Mouse (Mus musculus) neural tube, embryonic 12.5 days (tissue): ENCODE measurements at regions not wholly inside any gene's neighbourhood (a gene's known extent, or its start where the extent isn't known, plus 50 kb on each side); places are given as distances from the start of the nearest gene placed in this dataset.

Experiments used
- ATAC-seq: fragments of 200-750 bp; cut with Nextera tagmentation; 2 replicates; pipeline ENCODE4 v1.8.0; 2017; ENCODE audit warnings: low read depth, mild to moderate bottlenecking, moderate TSS enrichment, moderate library complexity; ENCODE audit not compliant: low FRiP score
- H3K27ac ChIP-seq: fragments of 300-500 bp; sonication (generic); 2 replicates; pipeline ENCODE4 v1.5.1; 2016
- H3K27me3 ChIP-seq: fragments of 300-500 bp; sonication (generic); replicated peaks from 2 replicates; pipeline ENCODE4 v1.6.1; 2016; ENCODE audit warnings: mild to moderate bottlenecking
- H3K36me3 ChIP-seq: fragments of 300-500 bp; sonication (generic); 2 replicates; pipeline ENCODE4 v1.6.1; 2016; ENCODE audit warnings: mild to moderate bottlenecking
- H3K4me1 ChIP-seq: fragments of 300-500 bp; sonication (generic); 2 replicates; pipeline ENCODE4 v1.6.1; 2016
- H3K4me2 ChIP-seq: fragments of 300-500 bp; sonication (generic); replicated peaks from 2 replicates; pipeline ENCODE4 v1.6.1; 2016; ENCODE audit warnings: mild to moderate bottlenecking
- H3K4me3 ChIP-seq: fragments of 300-500 bp; sonication (generic); 2 replicates; pipeline ENCODE4 v1.5.1; 2016
- H3K9ac ChIP-seq: fragments of 300-500 bp; sonication (generic); 2 replicates; pipeline ENCODE4 v1.6.1; 2016; ENCODE audit warnings: mild to moderate bottlenecking
- H3K9me3 ChIP-seq: fragments of 300-500 bp; sonication (generic); 2 replicates; pipeline ENCODE4 v1.6.1; 2016; ENCODE audit warnings: mild to moderate bottlenecking
- WGBS: fragments of 180-500 bp; shearing (Covaris S2); methylation state at CpG from one replicate; pipeline ENCODE4 v1.1.7; 2016; 5-methylcytosine and 5-hydroxymethylcytosine counted together

DNA sequence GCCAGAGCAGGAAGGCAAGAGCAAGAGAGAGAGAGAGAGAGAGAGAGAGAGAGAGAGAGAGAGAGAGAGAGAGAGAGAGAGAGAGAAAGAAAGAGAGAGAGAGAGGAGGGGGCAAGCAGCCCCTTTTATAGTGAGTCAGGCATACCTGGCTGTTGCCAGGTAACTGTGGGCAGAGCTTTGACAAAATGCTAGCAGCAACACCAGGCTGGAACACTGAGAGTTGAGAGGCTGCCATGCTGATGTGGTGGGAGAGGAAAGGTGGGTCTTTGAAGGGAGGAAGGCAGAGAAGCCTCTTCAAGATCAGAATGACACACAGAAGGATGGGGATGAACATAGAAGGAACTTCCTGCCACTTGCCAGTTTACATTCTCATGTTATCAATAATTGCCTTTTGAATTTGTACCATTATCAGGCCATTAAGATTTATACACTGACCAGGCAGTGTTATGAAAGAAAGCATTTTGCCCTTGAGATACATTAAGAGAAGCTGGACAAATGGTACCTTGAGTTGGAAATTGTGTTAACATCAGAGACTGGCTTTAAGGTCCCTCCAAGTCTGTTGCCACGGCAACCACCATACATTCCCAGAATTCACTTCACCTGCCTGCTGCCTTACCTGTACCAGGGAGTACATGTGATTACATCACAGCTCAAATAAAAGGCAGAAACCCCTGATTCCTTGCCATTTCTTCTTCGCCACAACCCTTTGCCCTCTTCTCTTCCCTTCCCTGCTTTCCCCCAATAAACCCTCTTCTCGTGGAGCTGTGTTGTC lies 463.3 kb downstream of the Plod2 start:
- WGBS, result 86% methylated on average over 3 of the region's 3 CpGs
- H3K4me3 ChIP-seq, result no peak overlapping the region
- H3K9me3 ChIP-seq, result no peaks in the 10 kb centered on the region
- no peaks in the 10 kb centered on the region for H3K27me3 ChIP-seq
- H3K36me3 ChIP-seq, result no peaks in the 10 kb centered on the region
- ATAC-seq, result no peak
- H3K4me2 ChIP-seq, result no peak overlapping the region
- no peaks in the 10 kb centered on the region for H3K4me1 ChIP-seq
- no peak overlapping the region for H3K27ac ChIP-seq
- H3K9ac ChIP-seq, result no peak overlapping the region

GRCm38 (mm10) chr9:93008511-93009302 lies 466.7 kb downstream of the Plod2 start:
- no peak overlapping the region for H3K9ac ChIP-seq
- no peaks in the 10 kb centered on the region for H3K27me3 ChIP-seq
- no peak overlapping the region for H3K27ac ChIP-seq
- H3K4me2 ChIP-seq, result no peak overlapping the region
- no peak overlapping the region for H3K4me3 ChIP-seq
- 67% methylated on average over 4 of the region's 4 CpGs for WGBS
- no peaks in the 10 kb centered on the region for H3K4me1 ChIP-seq
- no peaks in the 10 kb centered on the region for H3K9me3 ChIP-seq
- no peak for ATAC-seq
- H3K36me3 ChIP-seq, result no peaks in the 10 kb centered on the region

- no peak for ATAC-seq
Observed at GRCm38 (mm10) chr9:93044298-93044912, 502.4 kb downstream of the Plod2 start.

GRCm38 (mm10) chr9:93072140-93072539 lies 530.1 kb downstream of the Plod2 start:
- Histone ChIP-seq H3K27ac (no peak overlapping the region), H3K9me3 (no peaks in the 10 kb centered on the region), H3K4me3 (no peak overlapping the region), H3K9ac (no peak overlapping the region), H3K27me3 (no peaks in the 10 kb centered on the region), H3K36me3 (no peaks in the 10 kb centered on the region), H3K4me1 (no peaks in the 10 kb centered on the region), H3K4me2 (no peak overlapping the region)
- 75% methylated on average over 3 of the region's 3 CpGs for WGBS
- ATAC-seq, result no peak

More at GRCm38 (mm10) chr9:93044298-93044912, 502.4 kb downstream of the Plod2 start:
- H3K27me3 ChIP-seq, result no peaks in the 10 kb centered on the region
- whole genome bisulfite sequencing, result 87% methylated on average over 10 of the region's 10 CpGs
- H3K4me2 ChIP-seq, result no peak overlapping the region
- no peak overlapping the region for H3K4me3 ChIP-seq
- H3K9me3 ChIP-seq, result no peaks in the 10 kb centered on the region
- no peak overlapping the region for H3K27ac ChIP-seq
- no peak overlapping the region for H3K9ac ChIP-seq
- no peaks in the 10 kb centered on the region for H3K36me3 ChIP-seq
- no peaks in the 10 kb centered on the region for H3K4me1 ChIP-seq

DNA sequence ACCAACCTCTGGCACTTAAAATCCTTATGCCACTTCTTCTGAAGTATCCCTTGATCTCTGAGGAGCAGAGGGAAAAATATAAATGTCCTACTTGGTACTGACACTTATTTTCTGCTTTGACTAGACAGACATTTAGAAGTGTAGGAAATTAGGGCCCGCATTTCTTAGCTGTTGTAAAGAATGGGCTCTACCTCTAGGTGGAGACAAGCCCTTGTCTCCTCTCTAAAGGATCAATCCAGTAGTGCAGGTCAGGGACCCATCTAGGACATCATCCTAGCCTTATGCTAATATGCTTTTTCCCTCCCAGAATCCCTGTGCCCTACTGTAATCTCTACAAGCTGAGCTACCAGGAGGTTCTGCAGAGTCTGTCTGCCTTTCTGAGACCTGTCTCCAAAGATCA lies 541.1 kb downstream of the Plod2 start:
- 74% methylated on average over 1 of the region's 1 CpGs for WGBS
- Histone ChIP-seq H3K36me3 (no peaks in the 10 kb centered on the region), H3K4me3 (no peak overlapping the region), H3K4me1 (no peaks in the 10 kb centered on the region), H3K4me2 (no peak overlapping the region), H3K9me3 (no peaks in the 10 kb centered on the region), H3K9ac (no peak overlapping the region), H3K27ac (no peak overlapping the region), H3K27me3 (no peaks in the 10 kb centered on the region)
- no peak for ATAC-seq

DNA sequence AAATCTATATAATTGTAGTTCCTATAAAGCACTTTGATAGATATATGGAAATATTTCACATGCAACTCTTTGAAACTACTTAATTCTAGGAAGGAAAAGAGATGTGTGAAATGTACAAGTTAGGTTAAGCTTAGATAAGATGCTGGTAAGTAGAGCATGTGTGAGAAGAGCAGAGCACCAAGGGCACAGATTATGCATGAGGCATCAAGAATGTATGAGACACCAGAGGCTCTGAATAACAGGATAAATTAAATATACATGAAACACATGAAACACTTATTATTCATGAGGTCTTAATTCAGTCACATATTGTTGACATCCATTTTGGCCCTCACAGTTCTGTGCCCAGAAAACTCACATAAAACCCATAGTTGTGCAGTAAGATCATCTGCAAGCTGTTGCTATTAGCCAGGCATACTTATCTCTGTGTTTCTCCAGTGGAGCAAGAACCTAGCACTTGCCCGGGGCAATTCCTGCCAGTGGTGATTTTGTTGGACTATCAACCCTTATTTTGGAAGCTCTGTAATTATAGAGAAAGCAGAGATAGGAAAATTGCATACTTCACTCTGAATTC lies 556.1 kb downstream of the Plod2 start:
- Histone ChIP-seq H3K9ac (no peak overlapping the region), H3K4me2 (no peak overlapping the region), H3K9me3 (no peaks in the 10 kb centered on the region), H3K27ac (no peak overlapping the region), H3K27me3 (no peaks in the 10 kb centered on the region), H3K36me3 (no peaks in the 10 kb centered on the region), H3K4me1 (no peaks in the 10 kb centered on the region), H3K4me3 (no peak overlapping the region)
- 85% methylated on average over 1 of the region's 1 CpGs for WGBS
- ATAC-seq, result no peak

GRCm38 (mm10) chr9:93130561-93130960 lies 588.5 kb downstream of the Plod2 start:
- H3K36me3 ChIP-seq, result no peaks in the 10 kb centered on the region
- 81% methylated on average over 1 of the region's 1 CpGs for WGBS
- no peak overlapping the region for H3K27ac ChIP-seq
- H3K9me3 ChIP-seq, result no peaks in the 10 kb centered on the region
- H3K27me3 ChIP-seq, result no peaks in the 10 kb centered on the region
- H3K4me3 ChIP-seq, result no peak overlapping the region
- no peak overlapping the region for H3K4me2 ChIP-seq
- H3K4me1 ChIP-seq, result no peaks in the 10 kb centered on the region
- ATAC-seq, result no peak
- no peak overlapping the region for H3K9ac ChIP-seq

- Histone ChIP-seq H3K27me3 (no peaks in the 10 kb centered on the region), H3K4me2 (no peak overlapping the region), H3K27ac (no peak overlapping the region), H3K9ac (no peak overlapping the region), H3K36me3 (no peaks in the 10 kb centered on the region), H3K9me3 (no peaks in the 10 kb centered on the region), H3K4me1 (no peaks in the 10 kb centered on the region), H3K4me3 (no peak overlapping the region)
- no peak for ATAC-seq
Observed at GRCm38 (mm10) chr9:93131620-93132200, 589.7 kb downstream of the Plod2 start.

DNA sequence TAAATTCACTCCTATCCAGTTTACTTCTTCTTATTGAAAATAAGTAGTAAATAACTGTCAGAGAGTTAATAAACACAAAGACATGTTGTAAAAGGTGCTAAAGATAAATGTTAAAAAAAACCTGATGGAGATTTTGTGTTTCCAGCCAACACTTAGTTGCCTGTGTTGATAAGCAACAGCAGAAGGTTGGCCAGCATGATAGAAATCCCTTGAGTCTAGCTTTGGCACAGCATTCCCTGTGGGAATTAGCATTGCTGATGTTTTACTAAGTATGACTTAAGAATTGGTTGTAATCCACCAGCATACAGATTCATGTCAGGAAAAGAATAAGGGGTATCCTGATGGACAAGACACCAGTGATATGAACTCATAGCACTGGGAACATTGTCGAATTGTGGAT lies 594.3 kb downstream of the Plod2 start:
- Histone ChIP-seq H3K36me3 (no peaks in the 10 kb centered on the region), H3K4me3 (no peak overlapping the region), H3K9me3 (no peaks in the 10 kb centered on the region), H3K9ac (no peak overlapping the region), H3K4me2 (no peak overlapping the region), H3K27me3 (no peaks in the 10 kb centered on the region), H3K27ac (no peak overlapping the region), H3K4me1 (no peaks in the 10 kb centered on the region)
- WGBS, result 79% methylated on average over 1 of the region's 1 CpGs
- ATAC-seq, result no peak

- Histone ChIP-seq H3K27me3 (no peaks in the 10 kb centered on the region), H3K4me2 (no peak overlapping the region), H3K4me3 (no peak overlapping the region), H3K4me1 (no peaks in the 10 kb centered on the region), H3K9ac (no peak overlapping the region), H3K36me3 (no peaks in the 10 kb centered on the region), H3K27ac (no peak overlapping the region), H3K9me3 (no peaks in the 10 kb centered on the region)
- no peak for ATAC-seq
Observed at GRCm38 (mm10) chr9:93170071-93170470, 628.0 kb downstream of the Plod2 start.

DNA sequence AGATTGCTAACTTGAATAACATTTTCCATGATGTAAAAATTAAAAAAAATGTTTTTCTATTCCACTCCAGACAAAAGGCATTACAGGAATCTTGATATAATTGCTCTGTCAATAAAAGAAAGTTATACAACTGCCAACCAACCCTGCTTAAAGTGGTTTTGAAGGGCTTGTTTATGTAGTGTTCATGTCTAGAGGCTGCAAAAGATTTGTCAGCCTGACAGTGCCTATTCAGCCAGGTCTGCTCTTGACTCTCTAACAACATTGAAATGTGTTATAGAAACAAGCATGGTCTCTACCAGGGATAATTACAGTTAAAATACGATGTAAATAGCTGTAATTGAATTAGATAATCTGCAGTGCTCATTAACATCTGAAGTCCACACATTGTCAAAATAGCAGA lies 644.6 kb downstream of the Plod2 start:
- H3K9me3 ChIP-seq, result no peaks in the 10 kb centered on the region
- no peaks in the 10 kb centered on the region for H3K27me3 ChIP-seq
- no peak overlapping the region for H3K27ac ChIP-seq
- ATAC-seq, result no peak
- H3K4me2 ChIP-seq, result no peak overlapping the region
- H3K36me3 ChIP-seq, result no peaks in the 10 kb centered on the region
- H3K4me1 ChIP-seq, result no peaks in the 10 kb centered on the region
- WGBS, result 81% methylated on average over 1 of the region's 1 CpGs
- H3K9ac ChIP-seq, result no peak overlapping the region
- no peak overlapping the region for H3K4me3 ChIP-seq

GRCm38 (mm10) chr9:93232562-93232961 lies 690.5 kb downstream of the Plod2 start:
- Histone ChIP-seq H3K4me2 (no peak overlapping the region), H3K4me1 (no peaks in the 10 kb centered on the region)

More at GRCm38 (mm10) chr9:93232562-93232961, 690.5 kb downstream of the Plod2 start:
- no peaks in the 10 kb centered on the region for H3K9me3 ChIP-seq
- no peaks in the 10 kb centered on the region for H3K36me3 ChIP-seq
- H3K27me3 ChIP-seq, result no peaks in the 10 kb centered on the region
- no peak for ATAC-seq
- H3K27ac ChIP-seq, result no peak overlapping the region
- no peak overlapping the region for H3K4me3 ChIP-seq
- H3K9ac ChIP-seq, result no peak overlapping the region
